Mouse (Mus musculus) embryonic facial prominence, embryonic 15.5 days (tissue): ENCODE results near the gene Hcn1. TPM values are rescaled to one million over a fixed set of nuclear protein-coding genes. Genes with fewer than 3 reads are reported as not detected.

Experiments used
- ATAC-seq: fragments of 200-750 bp; cut with Nextera tagmentation; 2 replicates; pipeline ENCODE4 v1.8.0; 2017; ENCODE audit warnings: low read depth, moderate TSS enrichment; ENCODE audit not compliant: insufficient number of reproducible peaks, low FRiP score, low TSS enrichment
- H3K27ac ChIP-seq: fragments of 300-500 bp; sonication (generic); replicated peaks from 2 replicates; pipeline ENCODE4 v1.5.1; 2015; ENCODE audit warnings: mild to moderate bottlenecking, inconsistent platforms
- H3K27me3 ChIP-seq: fragments of 300-500 bp; sonication (generic); 2 replicates; pipeline ENCODE4 v1.6.1; 2015; ENCODE audit warnings: inconsistent platforms
- H3K36me3 ChIP-seq: fragments of 300-500 bp; sonication (generic); 2 replicates; pipeline ENCODE4 v1.6.1; 2015; ENCODE audit warnings: mild to moderate bottlenecking, inconsistent platforms
- H3K4me1 ChIP-seq: fragments of 300-500 bp; sonication (generic); 2 replicates; pipeline ENCODE4 v1.6.1; 2015; ENCODE audit warnings: inconsistent platforms
- H3K4me2 ChIP-seq: fragments of 300-500 bp; sonication (generic); replicated peaks from 2 replicates; pipeline ENCODE4 v1.6.1; 2015; ENCODE audit warnings: mild to moderate bottlenecking, inconsistent platforms
- H3K4me3 ChIP-seq: fragments of 300-500 bp; sonication (generic); replicated peaks from 2 replicates; pipeline ENCODE4 v1.5.1; 2015; ENCODE audit warnings: mild to moderate bottlenecking, inconsistent platforms
- H3K9ac ChIP-seq: fragments of 300-500 bp; sonication (generic); 2 replicates; pipeline ENCODE4 v1.6.1; 2015; ENCODE audit warnings: inconsistent platforms
- H3K9me3 ChIP-seq: fragments of 300-500 bp; sonication (generic); replicated peaks from 2 replicates; pipeline ENCODE4 v1.6.1; 2016; ENCODE audit warnings: inconsistent platforms
- WGBS: fragments of 180-500 bp; shearing (Covaris S2); methylation state at CpG from one replicate; pipeline ENCODE4 v1.1.7; 2015; 5-methylcytosine and 5-hydroxymethylcytosine counted together
- polyA plus RNA-seq: library from polyadenylated mRNA; unstranded; fragments of >200 nt; fragmentation: Nextera tagmentation; extraction: Ambion mirVana; gene quantifications from 2 replicates; pipeline ENCODE4 v1.2.1, GENCODE M21; 2015

Gene Hcn1
- polyA plus RNA-seq, 1 experiment from 2014 or later, result 0.24 TPM

DNA sequence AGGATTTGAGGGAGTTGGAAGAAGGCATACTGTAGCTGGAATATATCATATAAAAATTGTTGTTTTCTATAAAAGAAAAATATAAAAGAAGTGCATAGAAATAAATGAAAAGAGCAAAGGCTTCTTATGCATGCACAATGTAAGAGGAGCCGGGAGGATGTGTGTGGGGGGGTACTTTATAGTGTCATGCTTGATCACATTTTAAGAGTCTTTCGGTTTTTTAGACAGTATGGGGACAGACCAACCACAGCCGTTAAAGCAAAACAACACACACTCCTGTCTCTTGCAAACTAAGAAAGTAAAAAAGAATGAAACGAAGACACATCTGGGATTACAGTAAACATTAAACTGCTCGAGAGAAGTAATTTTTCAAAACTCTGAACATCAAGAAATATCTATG lies 290.0 kb downstream of the Hcn1 start:
- no peaks in the 10 kb centered on the region for H3K27me3 ChIP-seq
- no peak overlapping the region for H3K27ac ChIP-seq
- 68% methylated on average over 5 of the region's 5 CpGs for WGBS
- ATAC-seq, result no peak
- no peaks in the 10 kb centered on the region for H3K36me3 ChIP-seq
- H3K4me3 ChIP-seq, result no peak overlapping the region
- H3K9me3 ChIP-seq, result no peaks in the 10 kb centered on the region
- H3K9ac ChIP-seq, result no peak overlapping the region
- H3K4me1 ChIP-seq, result no peaks in the 10 kb centered on the region
- no peak overlapping the region for H3K4me2 ChIP-seq

DNA sequence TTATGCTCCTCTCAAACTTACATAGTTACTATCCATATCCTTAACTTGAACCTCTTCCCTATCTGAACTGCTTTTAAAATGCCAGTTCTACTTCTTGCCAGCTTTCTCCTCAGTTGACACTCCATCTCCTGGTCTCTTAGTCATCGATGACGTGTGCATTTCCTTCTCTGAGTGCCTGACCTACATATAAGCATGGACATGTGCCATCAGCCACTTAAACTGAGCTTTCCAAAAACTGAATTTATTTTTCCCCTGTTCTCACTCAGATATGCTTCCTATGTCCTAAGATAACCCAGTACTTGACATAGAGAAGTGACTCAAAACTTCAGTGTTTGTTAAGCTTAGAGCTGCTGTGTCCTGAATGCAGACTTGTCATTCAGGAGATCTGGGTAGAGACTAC lies 295.9 kb downstream of the Hcn1 start:
- 74% methylated on average over 2 of the region's 2 CpGs for WGBS
- ATAC-seq, result no peak

DNA sequence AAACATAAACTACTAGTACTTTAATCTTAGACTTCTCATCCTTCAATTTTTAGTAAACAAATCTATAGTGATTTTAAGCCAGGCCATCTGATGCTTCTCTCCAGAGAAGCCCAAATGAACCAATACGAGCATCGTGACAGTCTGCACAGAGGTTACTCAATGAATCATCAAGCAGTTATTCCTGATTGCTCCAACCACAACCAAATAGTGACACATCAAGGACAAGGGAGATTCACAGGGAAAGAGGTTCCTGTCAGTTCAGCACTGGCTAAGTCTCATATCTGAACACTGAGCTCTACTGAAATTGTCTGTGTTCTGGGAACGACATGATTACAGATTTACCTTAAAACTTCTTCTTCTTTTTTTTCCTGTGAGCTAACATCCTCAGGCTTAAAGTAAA lies 305.7 kb downstream of the Hcn1 start:
- H3K4me3 ChIP-seq, result no peak overlapping the region
- 86% methylated on average over 3 of the region's 3 CpGs for WGBS
- no peak for ATAC-seq

More for the DNA sequence above, 295.9 kb downstream of the Hcn1 start:
- Histone ChIP-seq H3K9me3 (no peaks in the 10 kb centered on the region), H3K9ac (no peak overlapping the region), H3K27ac (no peak overlapping the region), H3K4me3 (no peak overlapping the region), H3K4me1 (no peaks in the 10 kb centered on the region), H3K4me2 (no peak overlapping the region), H3K27me3 (no peaks in the 10 kb centered on the region), H3K36me3 (no peaks in the 10 kb centered on the region)

DNA sequence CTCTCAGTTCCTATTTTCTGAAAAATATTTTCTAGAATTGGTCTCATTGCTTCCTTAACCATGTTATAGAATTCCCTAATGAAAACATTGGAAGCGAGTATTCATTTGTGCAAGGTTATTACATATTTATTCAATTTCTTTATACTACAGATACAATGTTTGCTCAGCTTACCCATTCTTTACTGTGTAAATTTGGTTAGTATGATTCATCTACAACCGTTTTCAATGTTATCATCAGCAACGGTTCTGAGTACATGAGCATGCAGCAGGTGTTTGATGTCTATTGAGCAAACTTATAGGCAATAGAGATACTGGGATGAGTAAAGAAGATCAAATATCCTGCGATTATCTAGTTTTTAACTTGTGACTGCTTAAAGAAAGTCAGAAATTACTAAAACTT lies 327.6 kb downstream of the Hcn1 start:
- H3K4me1 ChIP-seq, result no peaks in the 10 kb centered on the region
- H3K27me3 ChIP-seq, result no peaks in the 10 kb centered on the region
- no peak overlapping the region for H3K27ac ChIP-seq
- ATAC-seq, result no peak
- no peak overlapping the region for H3K9ac ChIP-seq
- no peaks in the 10 kb centered on the region for H3K9me3 ChIP-seq
- H3K4me3 ChIP-seq, result no peak overlapping the region
- 85% methylated on average over 4 of the region's 4 CpGs for WGBS
- H3K4me2 ChIP-seq, result no peak overlapping the region
- no peaks in the 10 kb centered on the region for H3K36me3 ChIP-seq

More for the DNA sequence above, 305.7 kb downstream of the Hcn1 start:
- H3K4me1 ChIP-seq, result no peaks in the 10 kb centered on the region
- no peak overlapping the region for H3K4me2 ChIP-seq
- no peaks in the 10 kb centered on the region for H3K9me3 ChIP-seq
- H3K27me3 ChIP-seq, result no peaks in the 10 kb centered on the region
- no peak overlapping the region for H3K9ac ChIP-seq
- H3K27ac ChIP-seq, result no peak overlapping the region
- no peaks in the 10 kb centered on the region for H3K36me3 ChIP-seq

DNA sequence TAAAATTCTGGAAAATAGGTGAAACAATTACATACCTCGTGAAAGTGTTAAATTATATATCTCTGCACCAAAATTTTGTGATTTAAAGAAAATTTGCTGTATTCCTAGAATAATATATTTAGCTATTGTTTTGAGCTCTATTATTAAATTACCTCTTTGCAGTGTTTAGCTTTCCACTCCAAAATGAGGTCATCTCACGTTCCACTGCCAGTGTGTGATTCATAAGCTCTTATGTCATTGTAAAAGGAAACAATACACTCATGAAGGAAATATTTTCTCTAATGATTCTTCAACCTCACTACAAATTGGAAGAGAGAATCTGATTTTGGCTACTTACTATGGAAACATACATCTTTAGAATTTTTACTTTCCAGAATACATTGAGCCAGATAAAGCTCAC lies 329.6 kb downstream of the Hcn1 start:
- Histone ChIP-seq H3K27ac (no peak overlapping the region), H3K4me3 (no peak overlapping the region), H3K4me2 (no peak overlapping the region), H3K4me1 (no peaks in the 10 kb centered on the region), H3K9ac (no peak overlapping the region), H3K9me3 (no peaks in the 10 kb centered on the region), H3K27me3 (no peaks in the 10 kb centered on the region), H3K36me3 (no peaks in the 10 kb centered on the region)
- ATAC-seq, result no peak
- 53% methylated on average over 2 of the region's 2 CpGs for WGBS

DNA sequence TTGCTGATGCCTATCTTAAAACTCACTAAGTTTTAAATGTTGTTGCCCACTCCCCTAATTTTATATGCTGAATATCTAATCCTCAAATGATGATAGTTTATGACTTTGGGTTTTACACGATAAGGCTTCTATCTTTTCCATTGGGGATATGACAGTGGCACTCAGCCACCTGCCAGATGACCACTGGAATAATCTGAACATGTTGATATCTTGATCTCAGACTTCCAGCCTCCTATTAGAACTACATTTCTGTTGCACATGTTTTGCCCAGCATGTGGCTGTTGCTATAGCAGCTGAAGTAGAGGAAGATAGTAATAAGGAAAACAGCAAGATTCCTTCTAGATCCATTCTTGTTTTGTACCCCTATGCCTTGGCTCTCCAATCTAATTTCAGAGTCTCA lies 336.6 kb downstream of the Hcn1 start:
- WGBS, result 89% methylated on average over 1 of the region's 1 CpGs
- no peak overlapping the region for H3K9ac ChIP-seq
- H3K4me3 ChIP-seq, result no peak overlapping the region
- no peak for ATAC-seq
- no peak overlapping the region for H3K27ac ChIP-seq
- H3K36me3 ChIP-seq, result no peaks in the 10 kb centered on the region
- H3K9me3 ChIP-seq, result no peaks in the 10 kb centered on the region
- no peaks in the 10 kb centered on the region for H3K4me1 ChIP-seq
- no peak overlapping the region for H3K4me2 ChIP-seq
- H3K27me3 ChIP-seq, result no peaks in the 10 kb centered on the region

DNA sequence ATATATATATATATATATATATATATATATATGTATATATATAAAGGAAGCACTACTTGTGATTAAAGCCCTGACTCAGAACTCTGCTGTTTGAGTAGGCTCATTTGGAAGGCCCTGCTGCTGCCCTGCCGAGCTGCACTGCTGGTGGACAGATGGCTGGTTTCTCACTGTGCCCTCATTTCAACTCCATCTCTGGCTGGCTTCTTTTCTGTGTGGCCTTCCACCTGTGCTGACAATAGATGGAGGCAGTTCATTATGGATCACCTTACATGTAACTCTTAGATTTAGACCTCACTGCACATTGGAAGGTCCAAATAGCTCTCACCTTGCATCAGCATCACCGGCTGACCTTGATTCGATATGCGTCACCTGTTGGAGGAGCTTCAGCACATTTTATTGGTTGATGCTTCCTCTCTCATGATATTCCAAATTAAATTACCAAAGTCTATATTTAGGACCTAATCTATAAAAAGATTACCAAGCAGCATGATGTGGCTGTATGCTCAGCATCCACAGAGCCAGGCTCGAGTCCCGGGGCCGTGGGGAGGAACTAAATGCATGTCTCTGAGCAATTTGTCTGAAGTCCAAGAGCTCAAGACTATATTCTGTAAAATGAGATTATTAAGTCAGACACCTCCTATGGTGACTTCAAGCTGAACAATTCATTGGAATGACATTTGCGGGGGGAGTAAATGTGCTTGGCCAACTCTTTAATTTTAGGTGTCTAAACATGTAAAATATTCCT lies 338.6 kb downstream of the Hcn1 start:
- no peaks in the 10 kb centered on the region for H3K9me3 ChIP-seq
- no peak overlapping the region for H3K27ac ChIP-seq
- 90% methylated on average over 8 of the region's 8 CpGs for WGBS
- no peaks in the 10 kb centered on the region for H3K36me3 ChIP-seq
- H3K9ac ChIP-seq, result no peak overlapping the region
- H3K4me1 ChIP-seq, result no peaks in the 10 kb centered on the region
- no peak overlapping the region for H3K4me3 ChIP-seq
- H3K27me3 ChIP-seq, result no peaks in the 10 kb centered on the region
- H3K4me2 ChIP-seq, result no peak overlapping the region
- no peak for ATAC-seq

DNA sequence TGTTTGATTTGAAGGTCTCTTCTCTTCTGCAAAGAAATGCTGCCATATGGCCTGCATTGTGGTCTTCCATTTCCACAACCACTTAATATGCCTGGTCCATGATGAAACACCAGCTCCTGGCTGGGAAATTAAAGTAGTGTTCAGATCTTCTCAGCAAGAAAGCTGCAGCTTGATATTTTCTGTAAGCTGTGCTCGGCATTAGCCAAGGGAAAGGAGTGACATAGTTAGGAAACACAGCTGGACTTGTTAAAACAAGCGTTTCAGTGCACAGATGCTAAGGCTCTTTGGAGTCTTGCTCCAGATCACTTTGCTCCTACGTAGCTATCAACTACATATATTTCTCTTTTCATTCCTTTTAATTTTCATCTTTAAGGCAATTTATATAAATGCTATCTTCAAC lies 344.7 kb downstream of the Hcn1 start:
- H3K9ac ChIP-seq, result no peak overlapping the region
- no peaks in the 10 kb centered on the region for H3K4me1 ChIP-seq
- H3K9me3 ChIP-seq, result no peaks in the 10 kb centered on the region
- H3K27ac ChIP-seq, result no peak overlapping the region
- no peaks in the 10 kb centered on the region for H3K36me3 ChIP-seq
- no peak for ATAC-seq
- H3K4me3 ChIP-seq, result no peak overlapping the region
- H3K4me2 ChIP-seq, result no peak overlapping the region
- no peaks in the 10 kb centered on the region for H3K27me3 ChIP-seq
- 52% methylated on average over 3 of the region's 3 CpGs for WGBS

DNA sequence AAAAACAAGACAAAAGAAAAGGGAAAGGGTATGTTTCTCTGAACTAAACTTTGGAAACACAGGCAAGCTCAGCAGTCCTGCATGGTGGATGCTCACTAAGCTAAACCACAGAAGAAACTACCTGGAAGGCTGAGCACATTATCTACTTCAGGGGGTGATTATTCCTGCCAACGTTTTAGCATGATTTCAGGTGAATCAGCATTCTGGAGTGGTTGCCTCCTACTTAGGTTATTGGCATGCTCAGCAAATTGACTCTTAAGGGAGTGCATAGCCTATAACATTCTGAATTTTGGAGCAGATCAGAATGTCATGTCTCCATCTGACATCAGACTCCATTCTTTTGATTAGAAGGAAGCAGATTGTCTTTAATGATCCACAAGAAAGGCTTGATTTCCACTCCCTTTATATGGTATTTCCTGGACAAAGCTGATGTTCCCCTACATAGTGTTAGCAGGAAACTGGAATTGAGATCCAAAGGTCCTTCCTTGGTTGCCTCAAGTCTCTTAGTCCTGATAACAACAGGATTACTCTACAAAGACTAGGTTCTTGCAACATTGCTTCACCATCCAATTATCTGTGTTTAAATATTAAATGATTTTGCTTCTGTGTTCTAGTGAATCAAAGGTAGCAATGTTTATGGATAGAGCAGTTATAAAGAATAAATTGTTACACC lies 345.7 kb downstream of the Hcn1 start:
- WGBS, result 47% methylated on average over 1 of the region's 1 CpGs
- Histone ChIP-seq H3K36me3 (no peaks in the 10 kb centered on the region), H3K27ac (no peak overlapping the region), H3K4me3 (no peak overlapping the region), H3K4me2 (no peak overlapping the region), H3K4me1 (no peaks in the 10 kb centered on the region), H3K9ac (no peak overlapping the region), H3K27me3 (no peaks in the 10 kb centered on the region), H3K9me3 (no peaks in the 10 kb centered on the region)
- no peak for ATAC-seq

DNA sequence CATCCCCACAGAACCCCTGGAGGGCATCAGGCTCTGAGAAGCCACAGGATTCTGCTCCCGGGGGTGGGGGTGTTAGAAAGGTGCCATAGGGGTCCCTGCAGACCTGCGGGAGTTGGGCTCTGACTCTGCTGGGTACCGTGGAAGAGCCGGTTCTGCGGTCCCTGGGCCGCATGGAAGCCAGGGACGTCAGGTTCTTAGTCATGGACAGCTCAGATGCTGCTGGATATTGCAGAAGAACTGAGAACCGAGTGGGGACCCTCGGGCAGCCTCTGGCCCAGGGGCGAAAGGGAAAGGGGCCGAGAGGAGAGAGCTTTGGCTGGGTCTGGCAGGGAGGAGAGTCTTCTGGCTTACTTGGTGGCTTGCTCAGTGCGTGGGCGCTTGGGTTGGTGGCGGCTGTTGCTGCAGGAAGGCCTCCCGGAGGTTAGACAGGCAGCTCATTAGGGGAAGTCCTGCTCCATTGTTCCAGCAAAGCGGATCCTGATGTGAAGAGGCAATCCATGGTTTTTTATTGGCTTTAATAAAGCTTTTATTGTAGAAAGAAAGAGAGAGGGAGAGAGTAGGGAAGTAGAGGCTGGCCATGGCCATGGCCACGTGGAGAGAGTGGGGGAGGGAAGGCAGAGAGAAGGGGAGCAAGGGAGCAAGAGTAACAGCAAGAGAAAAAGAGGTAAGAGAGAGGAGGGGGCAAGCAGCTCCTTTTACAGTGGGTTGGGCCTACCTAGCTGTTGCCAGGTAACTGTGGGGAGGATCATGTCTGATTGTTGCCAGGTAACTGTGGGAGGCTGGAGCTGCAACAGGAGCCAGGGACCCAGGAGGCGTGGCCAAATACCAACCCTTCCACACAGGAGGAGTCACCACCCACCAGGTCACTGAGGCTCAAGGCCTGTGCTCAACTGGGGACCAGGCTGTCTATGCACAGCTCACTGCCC lies 356.6 kb downstream of the Hcn1 start:
- H3K27me3 ChIP-seq, result no peaks in the 10 kb centered on the region
- H3K9ac ChIP-seq, result no peak overlapping the region
- H3K9me3 ChIP-seq, result no peaks in the 10 kb centered on the region
- no peak overlapping the region for H3K4me2 ChIP-seq
- H3K36me3 ChIP-seq, result no peaks in the 10 kb centered on the region
- ATAC-seq, result peak; percentile 88
- H3K27ac ChIP-seq, result no peak overlapping the region
- H3K4me1 ChIP-seq, result no peaks in the 10 kb centered on the region
- WGBS, result 11% methylated on average over 18 of the region's 18 CpGs
- H3K4me3 ChIP-seq, result no peak overlapping the region

DNA sequence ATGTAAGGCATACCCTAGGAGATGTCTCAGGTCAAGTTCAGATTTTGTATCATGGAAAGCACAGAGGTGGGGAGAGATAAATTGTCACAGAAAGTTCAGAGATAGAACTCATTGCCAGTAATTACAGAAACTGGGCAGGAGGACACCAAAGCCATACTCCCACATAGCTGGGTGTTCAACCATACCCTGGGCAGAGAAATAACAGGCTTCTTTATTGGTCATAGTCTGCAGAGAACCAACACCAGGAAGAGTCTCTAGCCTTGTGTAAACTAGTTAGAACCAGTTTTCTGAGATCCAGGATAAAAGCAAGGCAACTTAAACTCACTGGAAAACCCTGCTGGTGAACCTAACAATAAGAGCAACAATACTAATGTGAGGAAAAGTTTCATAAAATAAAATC lies 362.5 kb downstream of the Hcn1 start:
- no peaks in the 10 kb centered on the region for H3K9me3 ChIP-seq
- ATAC-seq, result no peak
- H3K4me1 ChIP-seq, result no peaks in the 10 kb centered on the region
- no peaks in the 10 kb centered on the region for H3K36me3 ChIP-seq
- H3K9ac ChIP-seq, result no peak overlapping the region
- no peaks in the 10 kb centered on the region for H3K27me3 ChIP-seq
- no peak overlapping the region for H3K27ac ChIP-seq
- H3K4me3 ChIP-seq, result no peak overlapping the region
- H3K4me2 ChIP-seq, result no peak overlapping the region
